Mouse (Mus musculus) MEL (cell line): ENCODE data around the gene Kctd17.

ENCODE experiments used
- POLR2A ChIP-seq, 2 experiments: IDR thresholded peaks; 2 replicates each; pipeline ENCODE4 v1.6.1; 2011 to 2012; ENCODE audit warnings: low read length in 2 of 2, mild to moderate bottlenecking in 2 of 2, control low read depth in 1 of 2, improper control_type of control experiment in 1 of 2, low read depth in 1 of 2, moderate library complexity in 1 of 2; ENCODE audit not compliant: control insufficient read depth in 1 of 2, insufficient read depth in 1 of 2, poor library complexity in 1 of 2
- ZC3H11A ChIP-seq: IDR thresholded peaks from 2 replicates; pipeline ENCODE4 v1.6.1; 2012; ENCODE audit warnings: low read depth, mild to moderate bottlenecking, inconsistent platforms, low read length, improper control_type of control experiment

DNA sequence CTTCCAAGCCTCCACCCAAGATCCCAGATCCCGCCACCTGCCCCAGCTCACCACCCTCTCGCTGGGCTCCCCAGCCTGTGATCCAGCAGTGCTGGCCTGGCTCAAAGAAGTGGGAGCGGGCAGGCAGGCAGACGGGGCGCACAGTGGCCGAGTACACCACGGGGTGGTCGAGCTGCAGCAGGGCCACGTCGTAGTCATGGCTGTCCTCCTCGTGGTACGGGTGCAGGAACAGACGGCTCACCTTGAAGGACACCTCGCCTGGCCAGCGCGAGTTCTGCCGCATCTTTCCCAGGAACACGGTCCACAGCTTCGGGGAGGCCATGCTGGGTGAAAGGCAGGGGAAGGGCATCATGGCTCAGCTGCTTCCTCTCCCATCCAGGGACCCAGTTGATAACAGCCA is 13.9 kb downstream of the Kctd17 start:
- TF ChIP-seq POLR2A (IDR thresholded peaks at IDR 0.05; ENCODE audit: control insufficient read depth in 1 of 2, insufficient read depth in 1 of 2, low read depth in 1 of 2, low read length in 2 of 2, poor library complexity in 1 of 2) (no peak), ZC3H11A (no peak)
